Mouse (Mus musculus): ENCODE data around the gene Ppme1. TPM values are rescaled to one million over a fixed set of nuclear protein-coding genes. Genes with fewer than 3 reads are reported as not detected.

The Ppme1 gene
- polyA plus RNA-seq, 1 experiment from 2014 or later, result 55.6 TPM

Other genes starting within 250 kb of the Ppme1 start
- 12.1 and 12.9 TPM in 2 replicates for gene Lipt2, start 213.0 kb downstream of the Ppme1 start, polyA plus RNA-seq (2016; fragmentation: Nextera tagmentation; extraction: Ambion mirVana)
- 8.0 and 10.0 TPM in 2 replicates for gene Kcne3, start 195.8 kb downstream of the Ppme1 start, polyA plus RNA-seq (2016; fragmentation: Nextera tagmentation; extraction: Ambion mirVana)
- 1.9 and 3.2 TPM in 2 replicates for gene Pgm2l1, start 144.9 kb downstream of the Ppme1 start, polyA plus RNA-seq (2016; fragmentation: Nextera tagmentation; extraction: Ambion mirVana)
- gene P4ha3, start 86.8 kb downstream of the Ppme1 start, polyA plus RNA-seq (2016; fragmentation: Nextera tagmentation; extraction: Ambion mirVana), result 13.8 and 15.4 TPM in 2 replicates
- 20.0 and 20.1 TPM in 2 replicates for gene C2cd3, start 74 bp downstream of the Ppme1 start, polyA plus RNA-seq (2016; fragmentation: Nextera tagmentation; extraction: Ambion mirVana)
- 0.10 and 0.20 TPM in 2 replicates for gene Ucp3, start 100.7 kb upstream of the Ppme1 start, polyA plus RNA-seq (2016; fragmentation: Nextera tagmentation; extraction: Ambion mirVana)
- 240 and 245 TPM in 2 replicates for gene Ucp2, start 121.0 kb upstream of the Ppme1 start, polyA plus RNA-seq (2016; fragmentation: Nextera tagmentation; extraction: Ambion mirVana)
- gene Dnajb13, start 142.7 kb upstream of the Ppme1 start, polyA plus RNA-seq (2016; fragmentation: Nextera tagmentation; extraction: Ambion mirVana), result 0.10 and 0.28 TPM in 2 replicates
- 18.9 and 19.2 TPM in 2 replicates for gene Coa4, start 164.8 kb upstream of the Ppme1 start, polyA plus RNA-seq (2016; fragmentation: Nextera tagmentation; extraction: Ambion mirVana)
- gene Rab6a, start 235.1 kb upstream of the Ppme1 start, polyA plus RNA-seq (2016; fragmentation: Nextera tagmentation; extraction: Ambion mirVana), result 122 and 124 TPM in 2 replicates
- 74.3 and 76.2 TPM in 2 replicates for gene Mrpl48, start 236.0 kb upstream of the Ppme1 start, polyA plus RNA-seq (2016; fragmentation: Nextera tagmentation; extraction: Ambion mirVana)

Measured in heart, embryonic 12.5 days (tissue).